Mouse (Mus musculus): Measurements from ENCODE around the gene Mtmr12.

The Mtmr12 gene

DNA sequence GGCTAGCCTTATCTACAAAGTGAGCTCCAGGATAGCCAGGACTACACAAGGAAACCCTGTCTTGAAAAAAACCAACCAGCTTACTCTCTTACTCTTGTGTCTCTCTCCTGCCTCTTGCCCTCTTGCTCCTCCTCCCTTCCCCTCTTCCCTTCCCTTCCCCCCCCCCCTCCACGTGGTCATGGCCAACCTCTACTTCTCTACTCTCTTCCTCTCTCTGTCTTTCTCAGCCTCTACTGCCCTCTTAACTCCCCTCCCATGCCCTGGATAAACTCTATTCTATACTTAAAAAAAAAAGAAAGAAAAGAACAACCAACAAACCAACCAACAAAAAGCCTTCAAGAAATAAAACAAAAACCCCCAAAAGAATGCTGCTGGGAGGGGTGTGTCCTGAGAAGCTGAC is 30.7 kb downstream of the Mtmr12 start:
- no peak for DNase-seq (ENCODE audit: low read depth, low spot score)

DNA sequence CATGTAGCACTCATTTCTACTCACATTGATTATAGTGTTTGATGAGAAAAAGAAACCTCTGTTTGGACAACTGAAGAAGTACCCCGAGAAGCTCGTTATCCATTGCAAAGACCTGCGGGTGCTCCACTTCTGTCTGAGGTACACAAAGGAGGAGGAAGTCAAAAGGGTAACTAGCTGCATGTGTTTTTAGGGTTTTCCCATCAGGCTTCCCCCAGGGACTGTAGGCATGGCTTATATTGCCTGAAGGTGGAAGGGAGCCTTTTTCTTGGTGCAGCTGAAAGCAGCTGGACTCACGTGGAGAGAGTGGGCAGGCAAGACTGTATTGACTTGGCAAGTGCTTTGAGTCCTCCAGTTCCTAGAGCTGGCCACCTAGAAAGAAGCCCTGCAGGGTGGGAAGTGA is 31.2 kb downstream of the Mtmr12 start:
- DNase-seq (ENCODE audit: low read depth, low spot score), result no peak

DNA sequence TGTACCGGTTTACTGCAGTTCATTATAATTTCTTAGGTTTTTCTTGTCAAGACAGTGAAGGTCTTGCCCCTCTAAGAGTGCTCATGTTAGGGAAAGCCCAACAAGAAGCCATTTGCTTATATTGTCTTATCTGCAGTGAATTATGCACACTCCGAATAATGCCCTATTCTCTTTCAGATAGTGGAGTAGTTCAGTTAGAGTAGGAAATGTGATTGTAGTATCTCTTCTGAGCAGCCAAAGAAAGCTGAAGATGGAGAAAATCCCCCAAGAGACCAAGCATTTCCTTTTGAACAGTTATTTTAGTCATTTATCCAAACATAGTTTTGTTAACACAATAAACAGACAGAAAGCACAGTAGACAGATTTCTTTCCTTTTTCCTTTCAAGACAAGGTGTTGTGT is 32.1 kb downstream of the Mtmr12 start:
- no peak for DNase-seq (ENCODE audit: low read depth, low spot score)

GRCm38 (mm10) chr15:12237539-12237938 is 32.7 kb downstream of the Mtmr12 start:
- no peak for DNase-seq (ENCODE audit: low read depth, low spot score)

DNA sequence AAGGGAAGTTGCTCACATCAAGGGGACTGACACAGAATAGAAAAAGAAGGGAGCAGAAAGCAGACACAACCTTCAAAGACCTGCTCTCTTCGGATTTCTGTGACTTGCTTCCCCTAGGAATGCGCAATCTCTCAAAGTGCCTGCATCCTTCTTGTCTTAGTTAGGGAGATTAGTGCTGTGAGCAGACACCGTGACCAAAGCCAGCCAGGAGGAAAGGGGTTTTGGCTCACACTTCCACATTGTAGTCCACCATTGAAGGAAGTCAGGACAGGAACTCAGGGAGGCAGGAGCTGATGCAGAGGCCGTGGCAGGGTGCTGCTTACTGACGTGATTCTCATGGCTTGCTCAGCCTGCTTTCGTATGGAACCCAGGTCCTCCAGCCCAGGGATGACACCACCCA is 33.5 kb downstream of the Mtmr12 start:
- DNase-seq (ENCODE audit: low read depth, low spot score), result no peak

- DNase-seq (ENCODE audit: low read depth, low spot score), result no peak
These were observed 36.0 kb downstream of the Mtmr12 start for GRCm38 (mm10) chr15:12240705-12241328.

GRCm38 (mm10) chr15:12243792-12244191 is 39.0 kb downstream of the Mtmr12 start:
- DNase-seq (ENCODE audit: low read depth, low spot score), result no peak

DNA sequence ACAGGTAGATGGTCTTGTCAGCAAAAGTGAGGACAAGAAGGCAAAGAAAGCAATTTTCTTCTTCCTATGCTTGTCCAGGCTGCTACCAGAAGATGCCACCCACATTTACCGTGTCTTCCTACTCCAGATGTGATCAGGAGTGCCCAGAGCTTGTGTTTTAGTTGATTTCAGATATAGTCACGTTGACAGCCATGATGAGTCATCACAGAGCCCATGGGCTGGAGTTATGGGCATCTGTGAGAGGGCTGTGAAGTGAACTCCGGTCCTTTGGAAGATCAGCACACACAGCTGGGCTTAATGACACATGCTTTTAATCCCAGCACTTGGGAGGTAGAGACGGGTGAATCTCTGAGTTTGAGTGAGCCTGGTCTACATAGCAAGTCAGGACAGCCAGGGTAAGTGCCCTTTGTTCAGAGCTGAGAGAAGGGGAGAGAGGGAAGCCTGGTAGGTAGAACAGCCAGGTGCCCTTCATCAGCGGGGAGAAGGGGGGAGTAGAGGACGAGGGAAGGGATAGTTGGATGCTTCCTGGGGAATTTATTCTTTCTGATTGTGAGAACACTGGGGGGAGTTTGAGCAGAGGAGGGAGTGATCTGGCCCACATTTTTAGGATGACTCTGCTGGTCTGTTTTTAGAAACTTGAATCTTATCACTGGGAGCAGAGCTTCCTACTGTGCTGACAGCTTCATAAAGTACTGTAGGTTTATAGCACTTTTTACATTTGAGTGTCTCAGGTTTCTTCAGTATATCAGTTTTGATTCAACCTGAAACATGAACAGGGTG is 40.9 kb downstream of the Mtmr12 start:
- DNase-seq (ENCODE audit: low read depth, low spot score), result peak; percentile 86

- DNase-seq (ENCODE audit: low read depth, low spot score), result no peak
These were observed 41.7 kb downstream of the Mtmr12 start for GRCm38 (mm10) chr15:12246360-12247158.

GRCm38 (mm10) chr15:12247159-12247603 is 42.4 kb downstream of the Mtmr12 start:
- no peak for DNase-seq (ENCODE audit: low read depth, low spot score)

DNA sequence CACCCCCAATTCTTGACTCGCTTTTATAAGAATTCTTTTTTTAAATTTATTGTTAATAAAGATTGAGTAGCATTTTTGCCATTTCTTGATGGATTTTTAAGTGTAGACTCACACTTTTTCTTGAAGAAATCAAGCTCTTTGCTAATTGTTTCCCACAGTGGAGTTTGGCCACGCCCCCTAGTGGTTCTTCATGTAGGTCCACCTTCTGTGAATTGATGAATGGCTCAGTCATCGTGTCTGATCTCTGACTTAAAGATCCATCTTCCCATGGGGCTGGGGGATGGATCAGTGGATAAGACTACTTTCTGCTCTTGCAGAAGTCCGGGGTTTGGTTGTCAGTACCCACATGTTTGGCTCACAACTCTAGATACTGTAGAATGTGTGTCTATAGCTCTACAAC is 43.5 kb downstream of the Mtmr12 start:
- DNase-seq (ENCODE audit: low read depth, low spot score), result no peak

DNA sequence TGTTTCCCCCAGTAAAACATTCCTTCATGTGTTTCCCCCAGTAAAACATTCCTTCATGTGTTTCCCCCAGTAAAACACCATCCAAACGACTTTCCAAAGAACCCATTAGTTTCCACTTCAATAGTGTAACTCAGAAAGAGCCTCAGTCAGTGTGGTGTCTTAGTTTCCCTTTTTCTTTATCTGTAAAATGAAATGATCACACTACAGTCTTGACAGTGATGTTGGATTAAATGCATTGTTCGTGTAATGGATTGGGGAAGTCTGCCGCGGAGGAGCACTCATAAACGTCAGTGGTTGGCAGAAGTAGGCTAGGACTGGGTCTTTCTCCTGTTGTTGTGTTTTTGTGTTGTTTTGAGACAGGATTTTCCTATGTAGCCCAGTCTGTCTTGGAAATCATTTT is 45.5 kb downstream of the Mtmr12 start:
- no peak for DNase-seq (ENCODE audit: low read depth, low spot score)

GRCm38 (mm10) chr15:12251416-12252140 is 46.8 kb downstream of the Mtmr12 start:
- no peak for DNase-seq (ENCODE audit: low read depth, low spot score)

DNA sequence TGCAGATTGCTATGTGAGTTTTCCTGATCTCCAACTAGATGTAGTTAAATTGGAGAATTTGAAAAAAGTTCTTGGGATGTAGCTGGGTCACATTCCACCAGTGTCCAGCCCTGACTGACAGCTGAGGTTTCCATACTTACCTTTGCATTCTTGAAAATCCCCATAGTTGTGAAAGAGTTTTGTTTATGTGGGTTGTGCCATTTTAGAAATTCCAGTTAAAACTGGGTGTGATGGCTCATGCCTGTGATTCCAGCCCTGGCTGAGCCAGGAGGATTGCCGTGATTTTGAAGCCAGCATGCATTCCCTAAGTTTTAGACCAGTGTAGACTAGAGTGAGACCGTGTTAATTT is 47.3 kb downstream of the Mtmr12 start:
- DNase-seq (ENCODE audit: low read depth, low spot score), result no peak

DNA sequence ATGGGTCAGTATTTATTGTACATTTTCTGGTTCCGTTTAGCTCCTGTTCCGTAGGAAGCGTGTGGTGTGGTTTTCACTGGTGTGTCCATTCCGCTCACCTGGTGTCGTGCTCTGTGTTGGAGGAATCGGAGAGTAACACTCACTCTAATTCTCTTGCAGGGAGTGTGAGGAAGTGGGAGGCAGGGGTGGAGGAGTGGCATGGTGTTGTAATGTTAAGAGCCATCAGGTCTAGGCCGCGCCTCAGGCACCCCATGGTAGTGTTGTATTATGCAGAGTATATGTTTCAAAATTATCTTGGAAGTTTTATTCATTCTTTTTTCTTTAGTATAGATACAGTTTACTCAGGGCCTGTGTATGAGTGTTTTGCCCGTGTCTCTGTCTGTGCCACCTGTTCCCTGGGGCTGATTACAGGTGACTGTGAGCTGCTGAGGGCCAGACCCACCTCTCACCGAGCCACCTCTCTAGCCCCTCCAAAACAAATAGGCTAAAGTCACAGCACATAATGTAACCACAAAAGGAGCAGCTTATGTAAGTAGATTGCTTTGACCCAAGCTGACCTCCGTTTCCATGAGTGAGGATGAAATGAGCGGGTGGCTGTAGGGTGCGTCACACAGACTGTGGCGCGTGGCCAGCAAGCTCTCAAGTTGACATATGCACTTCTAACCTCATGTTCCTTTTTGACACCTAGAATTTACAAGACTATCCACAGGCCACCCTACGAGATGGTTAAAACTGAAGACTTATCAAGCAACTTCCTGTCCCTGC is 53.1 kb downstream of the Mtmr12 start:
- no peak for DNase-seq (ENCODE audit: low read depth, low spot score)

- no peak for DNase-seq (ENCODE audit: low read depth, low spot score)
These were observed 58.2 kb downstream of the Mtmr12 start for GRCm38 (mm10) chr15:12263056-12263455.

- no peak for DNase-seq (ENCODE audit: low read depth, low spot score)
These were observed 61.6 kb downstream of the Mtmr12 start for GRCm38 (mm10) chr15:12266460-12266859.

DNA sequence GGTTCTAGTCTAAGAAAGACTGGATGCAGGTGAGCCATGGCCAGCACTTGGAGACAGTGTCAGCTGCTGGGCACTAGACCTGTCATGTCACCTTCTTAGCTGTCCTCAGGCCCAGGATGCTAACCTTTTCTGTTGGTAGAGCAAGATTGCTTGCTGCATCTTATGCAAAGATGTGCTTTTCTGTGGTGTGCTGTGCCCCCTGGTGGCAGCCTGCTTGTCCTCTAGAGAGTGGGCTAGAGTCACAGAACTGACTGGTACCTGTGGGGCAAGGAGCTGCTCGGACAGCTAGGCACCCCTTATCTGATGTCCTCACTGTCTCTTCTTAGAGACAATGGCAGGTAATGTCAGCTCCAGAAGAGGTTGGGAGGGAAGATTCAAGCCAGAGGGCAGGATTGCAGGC is 63.2 kb downstream of the Mtmr12 start:
- DNase-seq (ENCODE audit: low read depth, low spot score), result no peak

DNA sequence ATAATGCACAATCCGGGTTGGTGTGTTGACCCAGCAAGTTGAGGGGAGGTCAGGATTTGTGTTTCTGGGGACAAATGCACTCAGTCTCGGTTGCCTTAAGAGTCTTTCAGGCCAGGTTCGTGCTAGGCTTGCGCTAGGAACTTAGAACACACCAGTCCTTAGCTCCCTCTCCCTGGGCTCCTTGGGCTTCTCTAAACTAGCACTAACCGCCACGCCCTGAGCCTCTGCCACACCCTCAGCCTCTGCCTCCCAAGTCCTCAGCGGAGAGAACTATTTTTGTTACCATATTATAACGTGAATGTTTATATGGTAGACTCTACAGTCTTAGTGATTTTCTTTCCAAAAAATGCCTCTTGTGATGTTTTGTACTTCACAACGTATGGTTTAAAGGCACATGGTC is 66.5 kb downstream of the Mtmr12 start:
- no peak for DNase-seq (ENCODE audit: low read depth, low spot score)

- no peak for DNase-seq (ENCODE audit: low read depth, low spot score)
These were observed 68.7 kb downstream of the Mtmr12 start for GRCm38 (mm10) chr15:12273325-12274052.
